Comparison of ENCODE assay signal across 10 mouse cellular contexts in the genomic region with DNA sequence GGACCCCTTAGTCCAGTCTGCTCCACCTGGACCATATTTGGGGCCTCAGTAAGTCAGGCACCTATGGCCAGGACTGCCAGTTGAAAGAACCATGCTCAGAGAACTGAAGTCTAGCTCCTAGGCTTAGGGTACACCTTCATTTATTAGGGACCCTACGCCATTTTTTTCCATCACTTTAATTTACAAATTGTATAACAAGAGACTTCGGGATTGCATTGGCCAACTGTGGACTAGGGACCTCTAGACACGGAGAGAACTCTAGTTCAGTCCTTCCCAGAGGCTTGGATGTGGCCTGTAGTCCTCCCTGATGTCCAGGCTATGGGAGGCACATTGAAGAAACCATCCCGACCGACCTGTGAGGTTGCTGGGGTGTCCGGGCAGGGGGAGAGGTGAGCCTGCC. TPM values are rescaled to one million over a fixed set of nuclear protein-coding genes. Genes with fewer than 3 reads are reported as not detected.
DNase-seq lines count a peak whose midpoint lies in the region; ATAC-seq lines count a peak whose summit lies in the region.
"Had no signal": no experiment of that assay in that cellular context is flagged by ENCODE, and none has a peak within 500 bp of the region (broad histone marks: within the 10 kb centered on the region; RNA-seq: fewer than 3 reads in every experiment).

Gene Mesp1, minus strand, starts transcription at position 101 of the 400 bp plus-strand sequence.

- WGBS in kidney, embryonic 15.5 days: 78% methylated on average over 6 of the region's 6 CpGs
- 74% methylated on average over 6 of the region's 6 CpGs for WGBS in embryonic facial prominence, embryonic 11.5 days
- WGBS in hindbrain, embryonic 14.5 days: 78% methylated on average over 6 of the region's 6 CpGs
- 78% methylated on average over 6 of the region's 6 CpGs for WGBS in midbrain, embryonic 13.5 days

- no peaks in the 10 kb centered on the region for H3K36me3 ChIP-seq in kidney, embryonic 15.5 days
- H3K36me3 ChIP-seq in embryonic facial prominence, embryonic 11.5 days (replicated peaks; ENCODE audit: control insufficient read depth, insufficient read depth, low read depth, low read length): no peaks in the 10 kb centered on the region
- no peaks in the 10 kb centered on the region for H3K36me3 ChIP-seq in hindbrain, embryonic 14.5 days (replicated peaks; ENCODE audit: control insufficient read depth, insufficient read depth)
- H3K36me3 ChIP-seq in midbrain, embryonic 13.5 days: no peaks in the 10 kb centered on the region
- H3K36me3 ChIP-seq: G1E had no signal

- ATAC-seq in kidney, embryonic 15.5 days (replicated peaks; ENCODE audit: low FRiP score): no peak
- no peak for ATAC-seq in embryonic facial prominence, embryonic 11.5 days (replicated peaks; ENCODE audit: insufficient number of reproducible peaks, low FRiP score, low TSS enrichment, low read depth)
- no peak for ATAC-seq in hindbrain, embryonic 14.5 days (ENCODE audit: low FRiP score)
- no peak for ATAC-seq in midbrain, embryonic 13.5 days

- H3K4me3 ChIP-seq in kidney, embryonic 15.5 days (replicated peaks): peak within 1 kb of the TSS; percentile 48
- peak within 1 kb of the TSS; percentile 42 for H3K4me3 ChIP-seq in embryonic facial prominence, embryonic 11.5 days (ENCODE audit: low read depth, low read length)
- H3K4me3 ChIP-seq in hindbrain, embryonic 14.5 days (replicated peaks; ENCODE audit: low read length): peak within 1 kb of the TSS; percentile 45
- H3K4me3 ChIP-seq in midbrain, embryonic 13.5 days (replicated peaks): peak within 1 kb of the TSS; percentile 48

- peaks cover 67% of the 10 kb centered on the region for H3K27me3 ChIP-seq in kidney, embryonic 15.5 days
- peaks cover 32% of the 10 kb centered on the region for H3K27me3 ChIP-seq in embryonic facial prominence, embryonic 11.5 days (ENCODE audit: control insufficient read depth, insufficient read depth, low read length)
- peaks cover 48% of the 10 kb centered on the region for H3K27me3 ChIP-seq in hindbrain, embryonic 14.5 days (ENCODE audit: control insufficient read depth, insufficient read depth, low read length)
- peaks cover 54% of the 10 kb centered on the region for H3K27me3 ChIP-seq in midbrain, embryonic 13.5 days

- DNase-seq in kidney, adult 9 months: no peak
- DNase-seq in embryonic facial prominence, embryonic 11.5 days (ENCODE audit: low spot score): no peak
- DNase-seq in hindbrain, embryonic 14.5 days (ENCODE audit: low spot score): no peak
- DNase-seq in embryo, embryonic 11 days: no peak
- DNase-seq in adipocyte (ENCODE audit: low spot score): no peak
- no peak for DNase-seq in urinary bladder, postnatal 14 days (ENCODE audit: low spot score)

- H3K27ac ChIP-seq in kidney, embryonic 15.5 days: no peak within 1 kb of the TSS
- H3K27ac ChIP-seq in embryonic facial prominence, embryonic 11.5 days (replicated peaks; ENCODE audit: low read depth, low read length): no peak within 1 kb of the TSS
- H3K27ac ChIP-seq in hindbrain, embryonic 14.5 days: no peak within 1 kb of the TSS
- H3K27ac ChIP-seq in midbrain, embryonic 13.5 days: no peak within 1 kb of the TSS

- H3K4me2 ChIP-seq in kidney, embryonic 15.5 days: peak within 1 kb of the TSS; percentile 92
- H3K4me2 ChIP-seq in embryonic facial prominence, embryonic 11.5 days (ENCODE audit: low read depth, low read length): peak within 1 kb of the TSS; percentile 84
- peak within 1 kb of the TSS; percentile 82 for H3K4me2 ChIP-seq in hindbrain, embryonic 14.5 days (replicated peaks)
- peak within 1 kb of the TSS; percentile 62 for H3K4me2 ChIP-seq in midbrain, embryonic 13.5 days (replicated peaks)

- H3K9ac ChIP-seq in kidney, embryonic 15.5 days: peak within 1 kb of the TSS; percentile 30; the same call in 1 of the 2 replicates
- peak within 1 kb of the TSS; percentile 51 for H3K9ac ChIP-seq in embryonic facial prominence, embryonic 11.5 days (replicated peaks; ENCODE audit: low read length)
- peak within 1 kb of the TSS; percentile 51 for H3K9ac ChIP-seq in hindbrain, embryonic 14.5 days
- H3K9ac ChIP-seq in midbrain, embryonic 13.5 days (replicated peaks): peak within 1 kb of the TSS; percentile 57

- H3K4me1 ChIP-seq in kidney, embryonic 15.5 days: peaks cover 23% of the 10 kb centered on the region
- no peaks in the 10 kb centered on the region; the same call in 1 of the 2 replicates for H3K4me1 ChIP-seq in embryonic facial prominence, embryonic 11.5 days (ENCODE audit: control insufficient read depth, insufficient read depth, low read length)
- no peaks in the 10 kb centered on the region for H3K4me1 ChIP-seq in hindbrain, embryonic 14.5 days (replicated peaks; ENCODE audit: control insufficient read depth, insufficient read depth, low read length)
- H3K4me1 ChIP-seq in midbrain, embryonic 13.5 days (replicated peaks): peaks cover 30% of the 10 kb centered on the region

- H3K9me3 ChIP-seq in kidney, embryonic 15.5 days (replicated peaks): no peaks in the 10 kb centered on the region
- no peaks in the 10 kb centered on the region for H3K9me3 ChIP-seq in embryonic facial prominence, embryonic 11.5 days (replicated peaks; ENCODE audit: control insufficient read depth, low read length)
- no peaks in the 10 kb centered on the region for H3K9me3 ChIP-seq in hindbrain, embryonic 14.5 days (ENCODE audit: control insufficient read depth, low read length)
- no peaks in the 10 kb centered on the region for H3K9me3 ChIP-seq in midbrain, embryonic 13.5 days
- H3K9me3 ChIP-seq: G1E had no signal

RNA-seq across cellular contexts. Expression of gene Mesp1, which starts in this region (rescaled TPM):
- polyA plus RNA-seq in kidney, embryonic 15.5 days (2015; fragmentation: Nextera tagmentation; extraction: Ambion mirVana): not detected in 2 replicates
- 0.17 TPM in 1 of 2 replicates, not detected in the other for polyA plus RNA-seq in embryonic facial prominence, embryonic 11.5 days (2014; fragmentation: Nextera tagmentation; extraction: Ambion mirVana)
- 0.16 TPM in 1 of 2 replicates, not detected in the other for polyA plus RNA-seq in hindbrain, embryonic 14.5 days (2014; fragmentation: Nextera tagmentation; extraction: Ambion mirVana)
- not detected in 2 replicates for polyA plus RNA-seq in midbrain, embryonic 13.5 days (2015; fragmentation: Nextera tagmentation; extraction: Ambion mirVana)
- polyA plus RNA-seq: cerebellum, adult 2 months; G1E had no signal
